ENCODE assay signal across 13 mouse cellular contexts in genomic region chr12:86850746-86851145, GRCm38 (mm10). TPM values are rescaled to one million over a fixed set of nuclear protein-coding genes. Genes with fewer than 3 reads are reported as not detected.
DNase-seq lines count a peak whose midpoint lies in the region; ATAC-seq and TF ChIP-seq lines count a peak whose summit lies in the region.
"Had no signal": no experiment of that assay in that cellular context is flagged by ENCODE, and none has a peak within 500 bp of the region (broad histone marks: within the 10 kb centered on the region; RNA-seq: fewer than 3 reads in every experiment).

No protein-coding gene starts in this region.

- no peak overlapping the region for H3K9ac ChIP-seq in forebrain, embryonic 15.5 days (replicated peaks)
- H3K9ac ChIP-seq in neural tube, embryonic 14.5 days (replicated peaks; ENCODE audit: low read depth, low read length), result peak overlapping the region; percentile 7; the same call in 1 of the 2 replicates
- H3K9ac ChIP-seq: limb, embryonic 15.5 days had no signal

- peak; percentile 38; the same call in 1 of the 2 replicates for ATAC-seq in forebrain, embryonic 15.5 days (replicated peaks)
- no peak for ATAC-seq in neural tube, embryonic 14.5 days (ENCODE audit: low read depth)

- H3K4me1 ChIP-seq in forebrain, embryonic 15.5 days, result peaks cover 18% of the 10 kb centered on the region
- H3K4me1 ChIP-seq in midbrain, embryonic 10.5 days, result peaks cover 30% of the 10 kb centered on the region
- peaks cover 17% of the 10 kb centered on the region for H3K4me1 ChIP-seq in neural tube, embryonic 14.5 days (ENCODE audit: control insufficient read depth, insufficient read depth, low read length)

- H3K27me3 ChIP-seq in forebrain, embryonic 15.5 days, result no peaks in the 10 kb centered on the region
- no peaks in the 10 kb centered on the region for H3K27me3 ChIP-seq in midbrain, embryonic 10.5 days (ENCODE audit: low read depth, poor library complexity, severe bottlenecking)
- no peaks in the 10 kb centered on the region for H3K27me3 ChIP-seq in neural tube, embryonic 14.5 days (ENCODE audit: control insufficient read depth, insufficient read depth, low read length)
- H3K27me3 ChIP-seq: limb, embryonic 15.5 days had no signal

- H3K36me3 ChIP-seq in forebrain, embryonic 15.5 days, result no peaks in the 10 kb centered on the region
- H3K36me3 ChIP-seq in midbrain, embryonic 10.5 days, result no peaks in the 10 kb centered on the region
- no peaks in the 10 kb centered on the region for H3K36me3 ChIP-seq in neural tube, embryonic 14.5 days (ENCODE audit: control insufficient read depth, insufficient read depth, low read length)
- H3K36me3 ChIP-seq: limb, embryonic 15.5 days had no signal

- no peak for DNase-seq in layer of hippocampus, adult 2 months (ENCODE audit: low spot score in 2 of 2)
- no peak for DNase-seq in layer of hippocampus, postnatal 25 days (ENCODE audit: extremely low spot score in 1 of 2, low spot score in 1 of 2)
- DNase-seq in midbrain, embryonic 10.5 days (ENCODE audit: low spot score), result no peak
- no peak for DNase-seq in lung, postnatal 36 days
- DNase-seq in lung, adult 18-20 months, result no peak
- no peak for DNase-seq in urinary bladder, postnatal 36 days (ENCODE audit: low spot score in 2 of 2)
- DNase-seq: gastrocnemius, postnatal 36 days; lung, adult 2 months had no signal

- no peaks in the 10 kb centered on the region for H3K9me3 ChIP-seq in forebrain, embryonic 15.5 days
- no peaks in the 10 kb centered on the region for H3K9me3 ChIP-seq in midbrain, embryonic 10.5 days (replicated peaks)
- no peaks in the 10 kb centered on the region for H3K9me3 ChIP-seq in neural tube, embryonic 14.5 days (ENCODE audit: control insufficient read depth, low read length)
- H3K9me3 ChIP-seq: limb, embryonic 15.5 days had no signal

- peak; percentile 26; the same call in 1 of the 2 replicates for TF ChIP-seq CTCF in layer of hippocampus, adult 2 months (conservative IDR thresholded peaks at IDR 0.05)

- H3K4me3 ChIP-seq in layer of hippocampus, adult 2 months, result no peak overlapping the region
- H3K4me3 ChIP-seq in forebrain, embryonic 15.5 days, result no peak overlapping the region
- H3K4me3 ChIP-seq in midbrain, embryonic 10.5 days, result no peak overlapping the region
- H3K4me3 ChIP-seq in neural tube, embryonic 14.5 days (ENCODE audit: low read depth, low read length), result no peak overlapping the region
- H3K4me3 ChIP-seq: limb, embryonic 15.5 days had no signal

- no peak overlapping the region for H3K4me2 ChIP-seq in forebrain, embryonic 15.5 days (replicated peaks)
- H3K4me2 ChIP-seq in neural tube, embryonic 14.5 days (ENCODE audit: low read depth, low read length), result no peak overlapping the region
- H3K4me2 ChIP-seq: heart, embryonic 11.5 days; limb, embryonic 15.5 days had no signal

- 77% methylated on average over 5 of the region's 5 CpGs for WGBS in forebrain, embryonic 15.5 days
- WGBS in midbrain, embryonic 10.5 days, result 90% methylated on average over 5 of the region's 5 CpGs
- 81% methylated on average over 5 of the region's 5 CpGs for WGBS in neural tube, embryonic 14.5 days

- peak overlapping the region; percentile 56; the same call in 1 of the 2 replicates for H3K27ac ChIP-seq in layer of hippocampus, adult 2 months
- H3K27ac ChIP-seq in forebrain, embryonic 15.5 days (replicated peaks), result peak overlapping the region; percentile 76
- H3K27ac ChIP-seq in midbrain, embryonic 10.5 days (replicated peaks), result peak overlapping the region; percentile 59; the same call in 1 of the 2 replicates
- peak overlapping the region; percentile 78 for H3K27ac ChIP-seq in neural tube, embryonic 14.5 days (ENCODE audit: low read depth, low read length)
- H3K27ac ChIP-seq: kidney, postnatal 0 days; limb, embryonic 15.5 days had no signal

RNA-seq across cellular contexts. Expression of gene Irf2bpl, which starts 33.9 kb away (rescaled TPM):
- 10 to 100 TPM; 69.8 to 70.2 TPM for total RNA-seq in layer of hippocampus, adult 2 months (2021)
- 10 to 100 TPM; 68.0 to 70.8 TPM for total RNA-seq in layer of hippocampus, postnatal 25 days (2021)
- polyA plus RNA-seq in forebrain, embryonic 15.5 days (2015; fragmentation: Nextera tagmentation; extraction: Ambion mirVana), result 94.9 and 95.8 TPM in 2 replicates
- polyA plus RNA-seq in midbrain, embryonic 10.5 days (2016; fragmentation: Nextera tagmentation; extraction: Ambion mirVana), result 28.6 and 39.6 TPM in 2 replicates
- 47.6 and 58.3 TPM in 2 replicates for polyA plus RNA-seq in neural tube, embryonic 14.5 days (2014; fragmentation: Nextera tagmentation; extraction: Ambion mirVana)
